Mouse (Mus musculus) gastrocnemius, adult 8-10 months (tissue): Measurements from ENCODE around the gene Glrb. TPM values are rescaled to one million over a fixed set of nuclear protein-coding genes. Genes with fewer than 3 reads are reported as not detected.

Source experiments
- DNase-seq, 2 experiments: peaks; one replicate each; pipeline ENCODE4 v3.0.0; 2022; ENCODE audit warnings: low spot score in 2 of 2
- total RNA-seq, 4 experiments: library from RNA; stranded (reverse); gene quantifications; 2 replicates each; pipeline ENCODE4 v1.2.4; 2022

The Glrb gene
- under 1 TPM in 2 of 4 experiments, not detected in 2; 0.10 to 0.34 TPM for total RNA-seq

GRCm38 (mm10) chr3:80913111-80913778 is at the start of gene Glrb:
Glrb (minus strand) TSS chr3:80913660.
- DNase-seq, result no peak

GRCm38 (mm10) chr3:80959965-80960364 is 46.5 kb upstream of the Glrb start:
- no peak for DNase-seq

GRCm38 (mm10) chr3:80958591-80958990 is 45.1 kb upstream of the Glrb start:
- DNase-seq, result peak in 1 of 2 experiments; percentile 11

- DNase-seq, result no peak
These were observed 372 bp upstream of the Glrb start for GRCm38 (mm10) chr3:80913779-80914284.

GRCm38 (mm10) chr3:80894745-80895480 is 18.5 kb downstream of the Glrb start:
- DNase-seq, result no peak

GRCm38 (mm10) chr3:80894328-80894727 is 19.1 kb downstream of the Glrb start:
- no peak for DNase-seq

GRCm38 (mm10) chr3:80893055-80893690 is 20.3 kb downstream of the Glrb start:
- no peak for DNase-seq

- DNase-seq, result no peak
These were observed 22.4 kb downstream of the Glrb start for GRCm38 (mm10) chr3:80891087-80891486.

- no peak for DNase-seq
These were observed 28.3 kb downstream of the Glrb start for GRCm38 (mm10) chr3:80885174-80885573.

GRCm38 (mm10) chr3:80883601-80884000 is 29.9 kb downstream of the Glrb start:
- no peak for DNase-seq

- no peak for DNase-seq
These were observed 32.7 kb downstream of the Glrb start for GRCm38 (mm10) chr3:80880660-80881293.

GRCm38 (mm10) chr3:80878571-80878970 is 34.9 kb downstream of the Glrb start:
- no peak for DNase-seq

GRCm38 (mm10) chr3:80874690-80875353 is 38.6 kb downstream of the Glrb start:
- no peak for DNase-seq

- no peak for DNase-seq
These were observed 39.4 kb downstream of the Glrb start for GRCm38 (mm10) chr3:80874081-80874480.

- DNase-seq, result no peak
These were observed 41.8 kb downstream of the Glrb start for GRCm38 (mm10) chr3:80871472-80872171.

- no peak for DNase-seq
These were observed 46.1 kb downstream of the Glrb start for GRCm38 (mm10) chr3:80867328-80867727.

GRCm38 (mm10) chr3:80852912-80853507 is 60.5 kb downstream of the Glrb start:
- no peak for DNase-seq

GRCm38 (mm10) chr3:80850947-80851346 is 62.5 kb downstream of the Glrb start:
- DNase-seq, result no peak

GRCm38 (mm10) chr3:80845634-80846033 is 67.8 kb downstream of the Glrb start:
- no peak for DNase-seq

- DNase-seq, result no peak
These were observed 73.6 kb downstream of the Glrb start for GRCm38 (mm10) chr3:80839845-80840244.
